Mouse (Mus musculus) retina, postnatal 1 day (tissue): ENCODE results near the gene Hs3st6.
A peak's percentile ranks its signal among the peaks of the same experiment; 100 is the strongest.
"Not testable (repeated sequence)": the region's sequence is repeated elsewhere in the genome, so short reads cannot be mapped to it uniquely, and the experiment has no call there.

Experiments
- DNase-seq: peaks from one replicate; pipeline ENCODE4 v3.0.0-alpha.2; 2012

The Hs3st6 gene

GRCm38 (mm10) chr17:24752415-24753394 is at the start of gene Hs3st6:
Hs3st6 (plus strand) TSS chr17:24752988.
- DNase-seq: peak; percentile 62

- DNase-seq: no peak
Measured at GRCm38 (mm10) chr17:24705821-24706220, 47.0 kb upstream of the Hs3st6 start.

GRCm38 (mm10) chr17:24706982-24707800 is 45.6 kb upstream of the Hs3st6 start, which contains the start of gene Tbl3:
Tbl3 (minus strand) TSS chr17:24707660.
- DNase-seq: peak; percentile 96

- no peak for DNase-seq
Measured at GRCm38 (mm10) chr17:24707801-24708425, 44.9 kb upstream of the Hs3st6 start.

GRCm38 (mm10) chr17:24708646-24709045 is 44.1 kb upstream of the Hs3st6 start:
- DNase-seq: peak; percentile 52

GRCm38 (mm10) chr17:24715556-24715955 is 37.2 kb upstream of the Hs3st6 start:
- no peak for DNase-seq

- no peak for DNase-seq
Measured at GRCm38 (mm10) chr17:24716166-24716682, 36.6 kb upstream of the Hs3st6 start.

- DNase-seq: no peak
Measured at GRCm38 (mm10) chr17:24717943-24718342, 34.8 kb upstream of the Hs3st6 start, which contains the start of the genes Rnf151 and Rps2. Rnf151 (minus strand) TSS chr17:24718063. Rps2 (plus strand) TSS chr17:24718116.

GRCm38 (mm10) chr17:24718938-24719337 is 33.9 kb upstream of the Hs3st6 start:
- DNase-seq: not testable (repeated sequence)

- peak; percentile 99 for DNase-seq
Measured at GRCm38 (mm10) chr17:24719494-24720222, 33.1 kb upstream of the Hs3st6 start.

GRCm38 (mm10) chr17:24720616-24721015 is 32.2 kb upstream of the Hs3st6 start:
- DNase-seq: not testable (repeated sequence)

GRCm38 (mm10) chr17:24721383-24721955 is 31.3 kb upstream of the Hs3st6 start:
- DNase-seq: not testable (repeated sequence)

- DNase-seq: no peak
Measured at GRCm38 (mm10) chr17:24722220-24722924, 30.4 kb upstream of the Hs3st6 start.

- DNase-seq: no peak
Measured at GRCm38 (mm10) chr17:24723122-24723880, 29.5 kb upstream of the Hs3st6 start.

GRCm38 (mm10) chr17:24723881-24724180 is 29.0 kb upstream of the Hs3st6 start:
- DNase-seq: no peak

- DNase-seq: peak; percentile 95
Measured at GRCm38 (mm10) chr17:24724184-24724583, 28.6 kb upstream of the Hs3st6 start, which contains the start of gene Ndufb10. Ndufb10 (minus strand) TSS chr17:24724478.

GRCm38 (mm10) chr17:24725637-24726390 is 27.0 kb upstream of the Hs3st6 start:
- DNase-seq: no peak

GRCm38 (mm10) chr17:24727618-24728017 is 25.2 kb upstream of the Hs3st6 start, which contains the start of gene Rpl3l:
Rpl3l (plus strand) TSS chr17:24727820.
- DNase-seq: no peak

- no peak for DNase-seq
Measured at GRCm38 (mm10) chr17:24728184-24728583, 24.6 kb upstream of the Hs3st6 start.
